Comparison of ENCODE assay signal across 8 mouse cellular contexts in genomic region chr2:127541185-127541584, GRCm38 (mm10). TPM values are rescaled to one million over a fixed set of nuclear protein-coding genes. Genes with fewer than 3 reads are reported as not detected.
A peak's percentile ranks its signal among the peaks of the same experiment; 100 is the strongest.
DNase-seq lines count a peak whose midpoint lies in the region; ATAC-seq lines count a peak whose summit lies in the region.

Gene Prom2, minus strand, starts transcription at chr2:127541467.

- no peak within 1 kb of the TSS for H3K27ac ChIP-seq in neural tube, embryonic 11.5 days (ENCODE audit: low read depth, low read length)
- H3K27ac ChIP-seq in hindbrain, embryonic 12.5 days, result no peak within 1 kb of the TSS
- H3K27ac ChIP-seq in limb, embryonic 13.5 days, result no peak within 1 kb of the TSS
- H3K27ac ChIP-seq in stomach, embryonic 15.5 days, result peak within 1 kb of the TSS; percentile 37

- H3K4me3 ChIP-seq in neural tube, embryonic 11.5 days (ENCODE audit: low read depth, low read length), result peak within 1 kb of the TSS; percentile 13; the same call in 1 of the 2 replicates
- peak within 1 kb of the TSS; percentile 2; the same call in 1 of the 2 replicates for H3K4me3 ChIP-seq in hindbrain, embryonic 12.5 days
- peak within 1 kb of the TSS; percentile 22 for H3K4me3 ChIP-seq in limb, embryonic 13.5 days
- H3K4me3 ChIP-seq in stomach, embryonic 15.5 days (replicated peaks), result peak within 1 kb of the TSS; percentile 33

- no peak for DNase-seq in neural tube, embryonic 11.5 days (ENCODE audit: low spot score)
- DNase-seq in neural tube, embryonic 10.5 days (ENCODE audit: extremely low spot score, low spot score), result no peak
- no peak for DNase-seq in natural killer cell, adult 2 months (ENCODE audit: low spot score in 2 of 2)
- no peak for DNase-seq in left cerebral cortex, postnatal 36 days (ENCODE audit: low spot score in 2 of 2)
- DNase-seq in adrenal gland, adult 2 months, result no peak

- no peaks in the 10 kb centered on the region for H3K9me3 ChIP-seq in neural tube, embryonic 11.5 days (ENCODE audit: control insufficient read depth, low read length)
- no peaks in the 10 kb centered on the region for H3K9me3 ChIP-seq in hindbrain, embryonic 12.5 days (replicated peaks)
- no peaks in the 10 kb centered on the region for H3K9me3 ChIP-seq in limb, embryonic 13.5 days
- no peaks in the 10 kb centered on the region for H3K9me3 ChIP-seq in stomach, embryonic 15.5 days

- no peaks in the 10 kb centered on the region for H3K36me3 ChIP-seq in neural tube, embryonic 11.5 days (ENCODE audit: control insufficient read depth, insufficient read depth, low read length)
- H3K36me3 ChIP-seq in hindbrain, embryonic 12.5 days, result no peaks in the 10 kb centered on the region
- no peaks in the 10 kb centered on the region for H3K36me3 ChIP-seq in limb, embryonic 13.5 days
- no peaks in the 10 kb centered on the region for H3K36me3 ChIP-seq in stomach, embryonic 15.5 days

- 0 out of 2 replicates have a peak within 1 kb of the TSS, but pooled peaks have one; percentile 21 for H3K4me2 ChIP-seq in neural tube, embryonic 11.5 days (ENCODE audit: low read depth)
- peak within 1 kb of the TSS; percentile 38 for H3K4me2 ChIP-seq in hindbrain, embryonic 12.5 days (replicated peaks)
- peak within 1 kb of the TSS; percentile 40 for H3K4me2 ChIP-seq in limb, embryonic 13.5 days (replicated peaks)
- H3K4me2 ChIP-seq in stomach, embryonic 15.5 days, result peak within 1 kb of the TSS; percentile 50

- H3K9ac ChIP-seq in neural tube, embryonic 11.5 days (ENCODE audit: low read length), result no peak within 1 kb of the TSS
- H3K9ac ChIP-seq in hindbrain, embryonic 12.5 days, result no peak within 1 kb of the TSS
- H3K9ac ChIP-seq in limb, embryonic 13.5 days, result 0 out of 2 replicates have a peak within 1 kb of the TSS, but pooled peaks have one; percentile 39
- H3K9ac ChIP-seq in stomach, embryonic 15.5 days, result no peak within 1 kb of the TSS

- peaks cover 40% of the 10 kb centered on the region for H3K27me3 ChIP-seq in neural tube, embryonic 11.5 days (ENCODE audit: control insufficient read depth, insufficient read depth, low read length)
- peaks cover 60% of the 10 kb centered on the region for H3K27me3 ChIP-seq in hindbrain, embryonic 12.5 days
- H3K27me3 ChIP-seq in limb, embryonic 13.5 days, result peaks cover 83% of the 10 kb centered on the region
- peaks cover 34% of the 10 kb centered on the region for H3K27me3 ChIP-seq in stomach, embryonic 15.5 days (replicated peaks)

- intact Hi-C loops in left cerebral cortex, postnatal 36 days (cut with DNase I), result no loop called here

- whole genome bisulfite sequencing in neural tube, embryonic 11.5 days, result 4% methylated on average over 29 of the region's 29 CpGs
- WGBS in hindbrain, embryonic 12.5 days, result 3% methylated on average over 29 of the region's 29 CpGs
- under 1% methylated on average over 24 of the region's 29 CpGs for WGBS in limb, embryonic 13.5 days
- 6% methylated on average over 29 of the region's 29 CpGs for WGBS in stomach, embryonic 15.5 days

- no peaks in the 10 kb centered on the region for H3K4me1 ChIP-seq in neural tube, embryonic 11.5 days (ENCODE audit: control insufficient read depth, insufficient read depth, low read length)
- peaks cover 5% of the 10 kb centered on the region; the same call in 1 of the 2 replicates for H3K4me1 ChIP-seq in hindbrain, embryonic 12.5 days
- H3K4me1 ChIP-seq in limb, embryonic 13.5 days, result no peaks in the 10 kb centered on the region
- no peaks in the 10 kb centered on the region for H3K4me1 ChIP-seq in stomach, embryonic 15.5 days

- ATAC-seq in neural tube, embryonic 11.5 days (ENCODE audit: insufficient read depth, low FRiP score, low TSS enrichment), result no peak
- no peak for ATAC-seq in hindbrain, embryonic 12.5 days (ENCODE audit: low FRiP score)
- ATAC-seq in limb, embryonic 13.5 days (ENCODE audit: low FRiP score, low read depth), result no peak
- ATAC-seq in stomach, embryonic 15.5 days (ENCODE audit: insufficient read depth, low FRiP score, low read depth), result peak; percentile 80

RNA-seq across cellular contexts. Expression of gene Prom2, which starts in this region (rescaled TPM):
- polyA plus RNA-seq in neural tube, embryonic 11.5 days (2014; fragmentation: Nextera tagmentation; extraction: Ambion mirVana), result 0.62 and 0.89 TPM in 2 replicates
- polyA plus RNA-seq in hindbrain, embryonic 12.5 days (2016; fragmentation: Nextera tagmentation; extraction: Ambion mirVana), result 0.42 and 0.77 TPM in 2 replicates
- 1.8 and 2.3 TPM in 2 replicates for polyA plus RNA-seq in limb, embryonic 13.5 days (2015; fragmentation: Nextera tagmentation; extraction: Ambion mirVana)
- polyA plus RNA-seq in stomach, embryonic 15.5 days (2015; fragmentation: Nextera tagmentation; extraction: Ambion mirVana), result 10.4 and 11.4 TPM in 2 replicates
- total RNA-seq in left cerebral cortex, postnatal 36 days (2021), result under 1 TPM; 0.11 to 0.17 TPM
- total RNA-seq in adrenal gland, adult 2 months (2021), result under 1 TPM; 0.37 to 0.83 TPM
- 0.42 and 0.63 TPM in 2 replicates for polyA plus RNA-seq in adrenal gland, adult 2 months (2012; rRNA removed)
